Mouse (Mus musculus) testis, adult 2 months (tissue): ENCODE data around the gene Plaur.

Experiments
- CTCF ChIP-seq: fragments of 200-500 bp; IDR thresholded peaks from 2 replicates; pipeline ENCODE4 v1.5.1; 2012; ENCODE audit warnings: low read depth, mild to moderate bottlenecking, inconsistent platforms, low read length, moderate library complexity; ENCODE audit not compliant: control insufficient read depth, insufficient read depth, insufficient replicate concordance
- POLR2A ChIP-seq: fragments of 200-500 bp; IDR thresholded peaks from 2 replicates; pipeline ENCODE4 v1.6.1; 2012; ENCODE audit warnings: low read depth, mild to moderate bottlenecking, inconsistent platforms, low read length, moderate library complexity; ENCODE audit not compliant: control insufficient read depth

DNA sequence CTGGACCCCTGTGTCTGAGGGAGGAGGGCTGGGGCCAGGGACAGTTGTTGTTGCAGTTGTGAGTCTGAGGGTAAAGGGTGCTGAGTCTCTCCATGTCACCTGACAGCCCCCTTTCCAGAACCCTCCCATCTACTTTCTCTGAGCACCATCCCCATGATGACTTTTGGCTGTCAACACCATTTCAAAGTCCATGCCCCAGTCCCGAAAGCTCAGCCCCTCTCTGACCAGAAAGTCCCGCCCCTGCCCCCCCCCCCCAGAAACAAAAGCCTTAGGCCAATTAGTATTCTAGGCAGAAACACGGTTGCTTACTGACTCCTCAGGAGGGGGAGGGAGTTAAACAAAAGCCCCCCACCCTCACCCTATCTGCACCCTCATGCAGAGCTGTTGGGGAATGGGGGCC, 25.1 kb downstream of the Plaur start:
- TF ChIP-seq CTCF (no peak), POLR2A (no peak)
